Mouse (Mus musculus) T-helper 2 cell (primary cell): ENCODE results near the gene Btbd19.

Source experiments
- in situ Hi-C: fragments of 300-600 bp; cut with MboI, MseI; formaldehyde crosslinking; loops from one replicate; pipeline ENCODE4 v1.15.1; 2025; ENCODE audit warnings: high pct_unique_total_duplicates

Gene Btbd19

GRCm38 (mm10) chr4:117125348-117125909 lies at the start of gene Btbd19:
Gene Btbd19, minus strand, starts transcription at chr4:117125725.
- in situ Hi-C loops: no loop called here

GRCm38 (mm10) chr4:117169936-117170335 lies 44.4 kb upstream of the Btbd19 start:
- in situ Hi-C loops: no loop called here

GRCm38 (mm10) chr4:117161183-117161582 lies 35.7 kb upstream of the Btbd19 start:
- in situ Hi-C loops: no loop called here

- in situ Hi-C loops: no loop called here
Measured at GRCm38 (mm10) chr4:117159666-117160065, 34.1 kb upstream of the Btbd19 start.

GRCm38 (mm10) chr4:117156372-117156771 lies 30.8 kb upstream of the Btbd19 start:
- in situ Hi-C loops: no loop called here

GRCm38 (mm10) chr4:117155792-117156355 lies 30.3 kb upstream of the Btbd19 start, which contains the start of gene Rps8:
Gene Rps8, minus strand, starts transcription at chr4:117156243.
- in situ Hi-C loops: no loop called here

GRCm38 (mm10) chr4:117155020-117155791 lies 29.7 kb upstream of the Btbd19 start:
- in situ Hi-C loops: no loop called here

- in situ Hi-C loops: loop anchor here (5.0 kb wide), 1 partner anchor 35 kb away; no protein-coding TSS in a partner anchor
Measured at GRCm38 (mm10) chr4:117152714-117153113, 27.2 kb upstream of the Btbd19 start.

- in situ Hi-C loops: loop anchor here (5.0 kb wide), 1 partner anchor 36 kb away; no protein-coding TSS in a partner anchor
Measured at GRCm38 (mm10) chr4:117151416-117151815, 25.9 kb upstream of the Btbd19 start.

GRCm38 (mm10) chr4:117150212-117150733 lies 24.7 kb upstream of the Btbd19 start:
- in situ Hi-C loops: loop anchor here (5.0 kb wide), 1 partner anchor 37 kb away; no protein-coding TSS in a partner anchor

- in situ Hi-C loops: loop anchor here (5.0 kb wide), 1 partner anchor 38 kb away; no protein-coding TSS in a partner anchor
Measured at GRCm38 (mm10) chr4:117149291-117150211, 24.0 kb upstream of the Btbd19 start.

- in situ Hi-C loops: no loop called here
Measured at GRCm38 (mm10) chr4:117148815-117149214, 23.3 kb upstream of the Btbd19 start.

- in situ Hi-C loops: no loop called here
Measured at GRCm38 (mm10) chr4:117148047-117148713, 22.7 kb upstream of the Btbd19 start.

GRCm38 (mm10) chr4:117146176-117146575 lies 20.7 kb upstream of the Btbd19 start:
- in situ Hi-C loops: no loop called here

GRCm38 (mm10) chr4:117145248-117145647 lies 19.7 kb upstream of the Btbd19 start:
- in situ Hi-C loops: no loop called here

- in situ Hi-C loops: no loop called here
Measured at GRCm38 (mm10) chr4:117143023-117143422, 17.5 kb upstream of the Btbd19 start.

GRCm38 (mm10) chr4:117140613-117141012 lies 15.1 kb upstream of the Btbd19 start:
- in situ Hi-C loops: no loop called here

GRCm38 (mm10) chr4:117139217-117139612 lies 13.7 kb upstream of the Btbd19 start:
- in situ Hi-C loops: loop anchor here (10.0 kb wide), 1 partner anchor 314 kb away; the partner anchor contains the start of gene Hpdl

- in situ Hi-C loops: loop anchor here (10.0 kb wide), 1 partner anchor 314 kb away; the partner anchor contains the start of gene Hpdl
Measured at GRCm38 (mm10) chr4:117138295-117139216, 13.0 kb upstream of the Btbd19 start.
